Mouse (Mus musculus) heart, postnatal 10 days (tissue): Measurements from ENCODE around the gene Sorcs3. TPM values are rescaled to one million over a fixed set of nuclear protein-coding genes. Genes with fewer than 3 reads are reported as not detected.

ENCODE experiments used
- DNase-seq, 2 experiments: peaks; one replicate each; pipeline ENCODE4 v3.0.0; 2021
- intact Hi-C: fragments of 180-260 bp; cut with DNase I; formaldehyde crosslinking; loops from one replicate; pipeline ENCODE4 v1.15.1; 2025
- total RNA-seq, 2 experiments: library from RNA; stranded (reverse); gene quantifications; 2 replicates each; pipeline ENCODE4 v1.2.3; 2021

Sorcs3 gene
- total RNA-seq, 2 experiments from 2014 or later = 0.07 TPM

- no peak for DNase-seq
- intact Hi-C loops = no loop called here
Observed at GRCm38 (mm10) chr19:48491111-48491510, 285.3 kb downstream of the Sorcs3 start.

GRCm38 (mm10) chr19:48503896-48504620, 298.2 kb downstream of the Sorcs3 start:
- intact Hi-C loops = no loop called here
- DNase-seq = no peak

DNA sequence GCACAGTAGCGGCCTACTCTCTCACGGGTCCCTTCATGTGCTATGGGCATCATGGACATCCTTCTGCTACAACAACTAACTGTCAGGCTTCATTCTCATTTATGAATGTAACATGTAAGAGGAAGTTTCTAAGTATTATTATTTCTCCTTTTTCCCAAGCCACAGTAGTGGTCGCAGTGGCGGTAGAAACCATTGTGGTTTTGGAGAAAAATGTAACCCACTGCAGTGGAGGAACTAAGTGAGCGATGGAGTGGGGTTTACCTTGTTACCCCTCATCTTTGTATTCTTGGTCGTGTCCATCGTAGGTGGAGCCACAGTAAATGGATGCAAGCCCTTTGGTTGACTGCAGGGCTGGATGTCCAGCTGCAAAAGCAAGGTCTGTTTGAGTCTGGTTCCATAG, 318.0 kb downstream of the Sorcs3 start:
- no peak for DNase-seq
- intact Hi-C loops = no loop called here

DNA sequence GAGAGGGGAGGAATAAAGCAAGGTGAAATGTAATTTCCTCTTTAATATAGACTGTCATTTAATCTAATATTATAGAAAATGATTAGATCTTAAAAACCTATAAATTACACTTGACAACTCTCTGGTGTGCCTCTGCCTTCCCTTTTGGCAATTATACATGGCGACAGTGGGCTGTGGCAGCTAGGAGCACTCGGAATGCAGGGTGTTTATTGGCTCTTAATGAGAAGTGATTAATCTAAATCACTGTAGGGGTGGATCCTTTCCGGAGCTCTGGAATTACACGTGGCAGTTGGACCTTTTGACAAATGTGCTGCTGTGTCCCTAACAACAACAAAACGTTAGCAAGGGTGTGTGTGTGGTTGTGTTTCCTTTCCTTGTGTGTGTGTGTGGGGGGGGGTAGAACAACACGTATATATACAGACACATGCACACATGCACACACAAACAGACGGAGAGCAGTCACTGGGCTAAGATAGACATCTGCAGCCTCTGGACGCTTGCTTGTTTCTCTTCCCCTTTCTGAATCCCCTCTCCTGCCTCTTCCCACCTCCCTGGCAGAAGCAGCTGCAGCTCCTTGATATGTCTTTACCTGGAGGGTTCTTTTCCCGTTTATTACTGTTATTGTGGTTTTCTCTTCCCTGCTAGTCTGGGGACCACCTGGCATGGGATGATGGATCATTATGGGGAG, 318.8 kb downstream of the Sorcs3 start:
- intact Hi-C loops = no loop called here
- no peak for DNase-seq

DNA sequence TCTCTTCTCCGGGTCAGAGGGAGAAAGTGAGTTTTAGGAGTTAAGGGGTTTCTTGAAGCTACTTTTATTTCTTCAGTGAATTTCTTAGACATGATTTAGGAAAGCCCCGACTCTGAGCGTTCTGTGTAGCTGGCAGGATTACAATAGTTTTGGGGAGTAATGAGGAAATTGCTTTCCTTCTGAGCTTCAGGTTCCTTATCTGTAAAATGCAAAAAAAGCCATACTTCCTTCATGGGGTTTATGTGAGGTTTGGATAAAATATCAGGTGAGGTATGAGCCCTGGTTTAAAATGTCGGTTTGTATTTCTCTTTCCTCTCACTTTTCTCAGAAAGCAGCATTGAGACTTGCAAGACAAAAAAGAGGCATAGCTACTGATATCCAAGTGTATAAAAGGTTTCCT, 327.8 kb downstream of the Sorcs3 start:
- intact Hi-C loops = no loop called here
- DNase-seq = no peak

GRCm38 (mm10) chr19:48544294-48544693, 338.5 kb downstream of the Sorcs3 start:
- intact Hi-C loops = no loop called here
- DNase-seq = no peak

GRCm38 (mm10) chr19:48545421-48546132, 339.8 kb downstream of the Sorcs3 start:
- no peak for DNase-seq
- intact Hi-C loops = no loop called here

- no peak for DNase-seq
Observed at GRCm38 (mm10) chr19:48546133-48546448, 340.3 kb downstream of the Sorcs3 start.

GRCm38 (mm10) chr19:48548143-48548881, 342.5 kb downstream of the Sorcs3 start:
- no peak for DNase-seq
- intact Hi-C loops = no loop called here

More at GRCm38 (mm10) chr19:48546133-48546448, 340.3 kb downstream of the Sorcs3 start:
- intact Hi-C loops = no loop called here

DNA sequence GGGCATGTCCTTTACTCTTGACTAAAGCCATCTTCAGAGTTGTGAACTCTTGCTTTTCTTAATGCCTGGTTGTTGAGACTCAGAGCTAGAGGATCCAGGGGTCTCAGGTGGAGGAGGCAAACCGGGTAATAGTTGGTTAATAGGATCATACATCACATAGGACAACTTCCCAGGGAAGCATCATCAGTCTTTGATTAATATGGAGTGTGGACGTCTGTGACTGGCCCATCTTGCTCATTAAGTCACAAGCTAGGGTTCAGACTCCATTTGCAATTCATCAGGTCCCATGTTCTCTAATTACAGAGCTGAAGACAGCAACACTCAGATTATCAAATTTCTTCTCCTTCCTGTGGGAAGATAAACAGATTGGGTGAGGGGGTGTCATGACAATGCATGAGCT, 353.6 kb downstream of the Sorcs3 start:
- DNase-seq = no peak
- intact Hi-C loops = no loop called here

DNA sequence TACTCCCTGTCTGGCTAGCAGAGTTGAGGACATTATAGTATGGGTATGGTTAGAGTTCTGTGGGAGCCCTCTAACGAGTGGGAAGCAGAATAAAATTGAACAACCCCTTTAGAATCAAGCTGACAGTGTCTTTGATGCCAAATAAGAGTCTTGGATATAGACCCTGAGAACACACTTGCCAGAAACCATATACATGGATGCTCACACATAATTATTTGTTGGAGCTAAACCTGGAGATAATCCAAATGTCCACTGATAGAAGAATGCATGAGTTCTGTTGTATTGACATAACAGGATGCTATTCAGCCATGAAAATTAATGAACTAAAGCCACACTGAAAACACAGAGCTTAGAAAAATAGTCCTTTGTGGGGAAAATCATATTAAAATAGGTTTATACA, 369.9 kb downstream of the Sorcs3 start:
- intact Hi-C loops = no loop called here
- DNase-seq = no peak

DNA sequence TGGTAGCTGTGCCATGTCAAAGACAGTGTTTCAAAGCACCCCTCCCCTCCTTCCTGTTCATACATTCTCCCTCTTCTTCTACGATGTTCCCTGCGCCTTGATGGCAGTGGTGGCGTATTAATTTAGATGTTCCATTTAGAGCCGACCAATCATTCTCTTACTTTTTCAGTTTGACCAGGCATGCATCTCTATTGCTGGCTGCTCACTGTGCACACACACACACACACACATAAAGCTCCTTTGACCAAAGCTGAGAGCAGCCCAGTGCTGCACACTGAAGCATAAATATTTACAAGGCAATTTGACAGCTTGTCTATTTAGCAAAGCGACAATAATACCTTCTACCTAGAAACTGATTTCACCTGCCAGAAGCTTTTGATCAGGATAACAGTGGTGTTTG, 371.3 kb downstream of the Sorcs3 start:
- no peak for DNase-seq

GRCm38 (mm10) chr19:48584938-48585560, 379.2 kb downstream of the Sorcs3 start:
- intact Hi-C loops = no loop called here
- DNase-seq = no peak

More for the DNA sequence above, 371.3 kb downstream of the Sorcs3 start:
- intact Hi-C loops = no loop called here

- no peak for DNase-seq
- intact Hi-C loops = no loop called here
Observed at GRCm38 (mm10) chr19:48616951-48617350, 411.1 kb downstream of the Sorcs3 start.

- DNase-seq = no peak
- intact Hi-C loops = no loop called here
Observed at GRCm38 (mm10) chr19:48630671-48631327, 425.0 kb downstream of the Sorcs3 start.

DNA sequence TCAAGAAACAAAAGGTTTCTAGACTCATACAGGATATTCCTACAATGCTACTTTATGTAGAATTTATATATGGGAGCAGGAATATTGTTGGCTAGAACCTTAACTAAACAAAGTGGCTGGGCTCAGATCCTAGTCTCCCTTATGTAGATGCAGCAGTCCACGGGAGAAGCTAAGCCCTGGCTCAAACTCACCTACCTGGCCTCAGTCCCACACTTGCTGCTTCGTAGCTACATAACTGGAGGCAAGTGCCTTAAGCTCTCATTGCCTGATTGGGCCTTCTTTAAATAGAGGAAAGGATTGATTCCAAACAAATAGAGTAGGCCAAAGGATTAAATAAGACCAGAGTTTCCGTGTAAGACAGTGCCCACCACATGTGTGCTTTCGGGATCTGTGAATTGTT, 436.7 kb downstream of the Sorcs3 start:
- no peak for DNase-seq
- intact Hi-C loops = no loop called here

DNA sequence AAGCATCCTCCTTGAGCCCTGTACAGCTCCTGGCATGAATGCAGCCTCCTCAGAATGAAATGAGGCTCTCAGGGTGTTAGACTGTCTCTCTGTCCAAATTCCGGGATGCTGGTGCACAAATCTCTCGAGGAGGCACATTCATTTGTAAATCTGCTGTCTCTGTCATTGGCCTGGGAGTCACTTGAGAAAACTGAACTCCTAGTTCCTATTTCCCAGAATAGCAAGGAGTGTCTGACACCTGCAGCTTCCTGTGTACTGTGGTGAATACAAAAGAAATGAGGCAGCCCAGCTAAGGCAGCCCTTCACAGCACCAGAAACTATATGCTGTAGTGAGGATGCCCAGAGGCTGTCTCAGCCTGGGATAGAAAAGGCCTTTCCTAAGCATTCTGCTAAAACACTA, 444.1 kb downstream of the Sorcs3 start:
- intact Hi-C loops = no loop called here
- DNase-seq = no peak

- intact Hi-C loops = no loop called here
- peak; percentile 18 to 58 for DNase-seq
Observed at GRCm38 (mm10) chr19:48651617-48652016, 445.8 kb downstream of the Sorcs3 start.

- no peak for DNase-seq
- intact Hi-C loops = no loop called here
Observed at GRCm38 (mm10) chr19:48660201-48660600, 454.4 kb downstream of the Sorcs3 start.

DNA sequence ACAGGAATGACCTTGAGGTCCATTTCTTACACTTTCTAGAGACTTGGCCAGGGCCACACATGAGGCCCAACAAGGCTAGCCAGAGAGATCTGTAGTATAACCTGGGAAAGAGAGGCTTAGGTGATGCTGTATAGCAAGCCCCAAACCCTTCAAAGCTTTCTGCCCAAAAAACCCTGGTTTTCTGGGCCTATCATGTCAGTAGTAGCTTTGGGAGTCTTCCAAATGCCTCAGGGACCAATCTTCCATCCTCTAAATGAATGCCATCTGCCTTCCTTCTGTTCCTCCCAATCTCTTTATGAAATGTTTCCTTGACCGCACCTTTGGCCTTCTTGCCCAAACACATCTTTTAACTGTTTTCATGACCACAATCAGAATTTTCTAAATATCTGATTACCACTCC, 474.1 kb downstream of the Sorcs3 start:
- intact Hi-C loops = no loop called here
- no peak for DNase-seq
